Comparison of ENCODE assay signal across 8 mouse cellular contexts in genomic region chr9:9583011-9583605, GRCm38 (mm10).
DNase-seq lines count a peak whose midpoint lies in the region; ATAC-seq lines count a peak whose summit lies in the region.

No protein-coding gene starts in this region.

- intact Hi-C loops in left cerebral cortex, postnatal 4 days (cut with DNase I): no loop called here

- peak; percentile 62 for DNase-seq in kidney, adult 11 months
- DNase-seq in kidney, postnatal 4 days: no peak
- peak; percentile 98 for DNase-seq in cerebellum, adult 9-10 months
- DNase-seq in kidney, postnatal 10 days: peak; percentile 5
- peak; percentile 87 for DNase-seq in left cerebral cortex, postnatal 4 days
- no peak for DNase-seq in T-cell, adult 2 months (ENCODE audit: low spot score)
- DNase-seq in yolk sac, embryonic 10.5 days (ENCODE audit: low spot score): no peak

- no peak for ATAC-seq in granulocyte monocyte progenitor cell, adult 5-6 weeks (replicated peaks; ENCODE audit: poor library complexity, severe bottlenecking)

Comparison
In these comparisons a context has a peak if more than half of its experiments do, and no peak if none do; other contexts are left out.
1. DNase-seq: peak in kidney, adult 11 months (single experiment), cerebellum, adult 9-10 months (single experiment), kidney, postnatal 10 days (single experiment) and left cerebral cortex, postnatal 4 days (single experiment); none in kidney, postnatal 4 days (0 of 2), T-cell, adult 2 months (single experiment) and yolk sac, embryonic 10.5 days (single experiment).